Mouse (Mus musculus) midbrain, embryonic 14.5 days (tissue): ENCODE measurements around the gene Fance. TPM values are rescaled to one million over a fixed set of nuclear protein-coding genes. Genes with fewer than 3 reads are reported as not detected.
"Not testable (repeated sequence)": the region's sequence is repeated elsewhere in the genome, so short reads cannot be mapped to it uniquely, and the experiment has no call there.

ENCODE experiments used
- ATAC-seq: fragments of 200-750 bp; cut with Nextera tagmentation; 2 replicates; pipeline ENCODE4 v1.8.0; 2017; ENCODE audit warnings: moderate number of reproducible peaks, moderate library complexity; ENCODE audit not compliant: low FRiP score, low TSS enrichment
- DNase-seq: peaks from one replicate; pipeline ENCODE4 v3.0.0-alpha.2; 2015
- H3K27ac ChIP-seq: fragments of 300-500 bp; sonication (generic); replicated peaks from 2 replicates; pipeline ENCODE4 v1.5.1; 2014; ENCODE audit warnings: mild to moderate bottlenecking, low read depth, low read length, moderate library complexity
- H3K27me3 ChIP-seq: fragments of 300-500 bp; sonication (generic); 2 replicates; pipeline ENCODE4 v1.6.1; 2014; ENCODE audit warnings: low read length, control low read depth, mixed read lengths; ENCODE audit not compliant: control insufficient read depth, insufficient read depth
- H3K36me3 ChIP-seq: fragments of 300-500 bp; sonication (generic); 2 replicates; pipeline ENCODE4 v1.6.1; 2014; ENCODE audit warnings: low read length, control low read depth; ENCODE audit not compliant: control insufficient read depth, insufficient read depth
- H3K4me1 ChIP-seq: fragments of 300-500 bp; sonication (generic); 2 replicates; pipeline ENCODE4 v1.6.1; 2014; ENCODE audit warnings: mild to moderate bottlenecking, antibody characterized with exemption, low read length, control low read depth; ENCODE audit not compliant: control insufficient read depth, insufficient read depth
- H3K4me2 ChIP-seq: fragments of 300-500 bp; sonication (generic); 2 replicates; pipeline ENCODE4 v1.6.1; 2014; ENCODE audit warnings: mild to moderate bottlenecking, low read length, moderate library complexity
- H3K4me3 ChIP-seq: fragments of 300-500 bp; sonication (generic); replicated peaks from 2 replicates; pipeline ENCODE4 v1.5.1; 2014; ENCODE audit warnings: low read depth, low read length
- H3K9ac ChIP-seq: fragments of 300-500 bp; sonication (generic); replicated peaks from 2 replicates; pipeline ENCODE4 v1.6.1; 2014; ENCODE audit warnings: mild to moderate bottlenecking, low read length, moderate library complexity
- H3K9me3 ChIP-seq: fragments of 300-500 bp; sonication (generic); 2 replicates; pipeline ENCODE4 v1.6.1; 2016; ENCODE audit warnings: low read length, control low read depth, mixed read lengths; ENCODE audit not compliant: control insufficient read depth
- WGBS: fragments of 180-500 bp; shearing (Covaris S2); extraction: QIAGEN DNeasy Blood & Tissue Kit; methylation state at CpG from one replicate; pipeline ENCODE4 v1.1.7; 2014; 5-methylcytosine and 5-hydroxymethylcytosine counted together
- polyA plus RNA-seq: library from polyadenylated mRNA; unstranded; fragments of >200 nt; fragmentation: Nextera tagmentation; extraction: Ambion mirVana; gene quantifications from 2 replicates; pipeline ENCODE4 v1.2.1, GENCODE M21; 2014

The Fance gene
- polyA plus RNA-seq, 1 experiment from 2014 or later: 24.3 TPM

GRCm38 (mm10) chr17:28330590-28330989 lies 17.3 kb downstream of the Fance start:
- peaks cover 31% of the 10 kb centered on the region for H3K36me3 ChIP-seq
- not testable (repeated sequence) for H3K4me2 ChIP-seq, ATAC-seq, DNase-seq, H3K27ac ChIP-seq, H3K9me3 ChIP-seq, H3K27me3 ChIP-seq, H3K4me3 ChIP-seq, H3K9ac ChIP-seq
- H3K4me1 ChIP-seq: peaks cover 15% of the 10 kb centered on the region
- WGBS: 73% methylated on average over 6 of the region's 8 CpGs

GRCm38 (mm10) chr17:28331241-28332112 lies 18.2 kb downstream of the Fance start:
- 39% methylated on average over 7 of the region's 7 CpGs for whole genome bisulfite sequencing
- no peak for DNase-seq
- H3K27ac ChIP-seq: no peak overlapping the region
- H3K27me3 ChIP-seq: no peaks in the 10 kb centered on the region
- peaks cover 27% of the 10 kb centered on the region for H3K36me3 ChIP-seq
- H3K9ac ChIP-seq: no peak overlapping the region
- H3K4me3 ChIP-seq: no peak overlapping the region
- no peaks in the 10 kb centered on the region for H3K9me3 ChIP-seq
- H3K4me2 ChIP-seq: no peak overlapping the region
- ATAC-seq: no peak
- peaks cover 15% of the 10 kb centered on the region for H3K4me1 ChIP-seq

- H3K9me3 ChIP-seq: no peaks in the 10 kb centered on the region
- H3K27ac ChIP-seq: no peak overlapping the region
- WGBS: 48% methylated on average over 13 of the region's 13 CpGs
- no peak overlapping the region for H3K4me3 ChIP-seq
- ATAC-seq (no peak), DNase-seq (no peak)
- H3K36me3 ChIP-seq: peaks cover 27% of the 10 kb centered on the region
- no peaks in the 10 kb centered on the region for H3K27me3 ChIP-seq
- H3K4me2 ChIP-seq: no peak overlapping the region
- no peak overlapping the region for H3K9ac ChIP-seq
- peaks cover 15% of the 10 kb centered on the region for H3K4me1 ChIP-seq
Observed at GRCm38 (mm10) chr17:28332113-28332914, 19.0 kb downstream of the Fance start.

GRCm38 (mm10) chr17:28332915-28333546 lies 19.7 kb downstream of the Fance start:
- Histone ChIP-seq H3K4me2 (no peak overlapping the region), H3K4me1 (peaks cover 9% of the 10 kb centered on the region), H3K9me3 (no peaks in the 10 kb centered on the region), H3K9ac (no peak overlapping the region), H3K36me3 (peaks cover 27% of the 10 kb centered on the region), H3K27ac (no peak overlapping the region), H3K4me3 (no peak overlapping the region), H3K27me3 (no peaks in the 10 kb centered on the region)
- 63% methylated on average over 31 of the region's 31 CpGs for WGBS
- DNase-seq: no peak
- ATAC-seq: no peak

DNA sequence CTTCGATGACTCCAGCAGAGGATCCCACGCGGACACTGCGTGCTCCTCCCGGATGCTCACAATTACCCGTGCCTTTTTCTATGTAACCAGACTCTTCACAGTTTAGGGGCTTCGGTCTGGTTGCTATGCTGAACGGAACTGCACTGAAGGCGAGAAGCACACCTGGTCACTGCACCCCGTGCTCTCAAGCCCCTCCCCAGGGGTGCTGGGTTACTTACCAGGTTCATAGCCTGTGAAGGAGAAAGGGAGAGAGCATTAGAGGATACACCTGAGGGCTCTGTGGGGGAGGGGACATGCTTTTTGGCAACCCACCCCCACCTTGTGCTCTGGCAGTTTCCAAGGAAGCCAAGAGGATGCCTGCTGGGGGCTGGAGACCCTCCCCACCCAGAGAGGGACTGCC lies 21.9 kb downstream of the Fance start:
- Histone ChIP-seq H3K9ac (no peak overlapping the region), H3K36me3 (peaks cover 20% of the 10 kb centered on the region), H3K27ac (no peak overlapping the region), H3K4me1 (no peaks in the 10 kb centered on the region), H3K4me3 (no peak overlapping the region), H3K9me3 (no peaks in the 10 kb centered on the region), H3K27me3 (no peaks in the 10 kb centered on the region), H3K4me2 (no peak overlapping the region)
- WGBS: 75% methylated on average over 10 of the region's 10 CpGs
- ATAC-seq: no peak
- DNase-seq: no peak

DNA sequence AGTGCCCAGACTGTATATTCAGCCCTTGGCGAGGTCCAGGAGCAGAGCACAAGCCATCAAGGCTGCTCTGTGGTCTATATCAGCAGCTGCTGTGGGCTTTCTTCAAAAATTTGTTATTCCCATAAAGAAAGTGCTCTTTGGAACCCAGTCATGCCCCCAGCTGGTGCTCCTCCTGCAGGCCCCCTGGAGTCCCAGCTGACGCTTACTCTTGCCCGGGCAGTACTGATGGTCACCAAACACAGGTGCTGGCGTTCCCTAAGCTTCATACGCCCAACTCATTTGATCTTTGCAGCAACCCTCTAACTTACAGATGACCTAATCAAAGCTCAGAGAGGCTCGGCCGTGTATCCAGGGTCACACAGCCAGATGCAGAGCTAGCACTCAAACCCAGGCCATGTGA lies 24.2 kb downstream of the Fance start:
- Histone ChIP-seq H3K27ac (no peak overlapping the region), H3K4me3 (no peak overlapping the region), H3K36me3 (peaks cover 2% of the 10 kb centered on the region; the same call in 1 of the 2 replicates), H3K9ac (no peak overlapping the region), H3K9me3 (no peaks in the 10 kb centered on the region), H3K4me1 (peaks cover 5% of the 10 kb centered on the region; the same call in 1 of the 2 replicates), H3K4me2 (no peak overlapping the region), H3K27me3 (no peaks in the 10 kb centered on the region)
- DNase-seq (no peak), ATAC-seq (no peak)
- 93% methylated on average over 7 of the region's 7 CpGs for WGBS

- 87% methylated on average over 7 of the region's 7 CpGs for WGBS
- H3K27ac ChIP-seq: no peak overlapping the region
- no peak for ATAC-seq
Observed at GRCm38 (mm10) chr17:28340578-28340977, 27.3 kb downstream of the Fance start.

GRCm38 (mm10) chr17:28341091-28341490 lies 27.8 kb downstream of the Fance start:
- Histone ChIP-seq H3K4me2 (peak overlapping the region; percentile 49), H3K27ac (no peak overlapping the region), H3K4me1 (peaks cover 10% of the 10 kb centered on the region; the same call in 1 of the 2 replicates), H3K27me3 (no peaks in the 10 kb centered on the region), H3K9me3 (no peaks in the 10 kb centered on the region), H3K9ac (peak overlapping the region; percentile 42; the same call in 1 of the 2 replicates), H3K36me3 (no peaks in the 10 kb centered on the region), H3K4me3 (peak overlapping the region; percentile 24)
- WGBS: 5% methylated on average over 26 of the region's 26 CpGs
- ATAC-seq (peak; percentile 70), DNase-seq (peak; percentile 84)

More at GRCm38 (mm10) chr17:28340578-28340977, 27.3 kb downstream of the Fance start:
- DNase-seq: no peak
- no peak overlapping the region for H3K4me3 ChIP-seq
- H3K9ac ChIP-seq: no peak overlapping the region
- H3K4me1 ChIP-seq: peaks cover 8% of the 10 kb centered on the region; the same call in 1 of the 2 replicates
- H3K36me3 ChIP-seq: no peaks in the 10 kb centered on the region
- no peaks in the 10 kb centered on the region for H3K9me3 ChIP-seq
- no peaks in the 10 kb centered on the region for H3K27me3 ChIP-seq
- peak overlapping the region; percentile 49 for H3K4me2 ChIP-seq
